In the genomic region with DNA sequence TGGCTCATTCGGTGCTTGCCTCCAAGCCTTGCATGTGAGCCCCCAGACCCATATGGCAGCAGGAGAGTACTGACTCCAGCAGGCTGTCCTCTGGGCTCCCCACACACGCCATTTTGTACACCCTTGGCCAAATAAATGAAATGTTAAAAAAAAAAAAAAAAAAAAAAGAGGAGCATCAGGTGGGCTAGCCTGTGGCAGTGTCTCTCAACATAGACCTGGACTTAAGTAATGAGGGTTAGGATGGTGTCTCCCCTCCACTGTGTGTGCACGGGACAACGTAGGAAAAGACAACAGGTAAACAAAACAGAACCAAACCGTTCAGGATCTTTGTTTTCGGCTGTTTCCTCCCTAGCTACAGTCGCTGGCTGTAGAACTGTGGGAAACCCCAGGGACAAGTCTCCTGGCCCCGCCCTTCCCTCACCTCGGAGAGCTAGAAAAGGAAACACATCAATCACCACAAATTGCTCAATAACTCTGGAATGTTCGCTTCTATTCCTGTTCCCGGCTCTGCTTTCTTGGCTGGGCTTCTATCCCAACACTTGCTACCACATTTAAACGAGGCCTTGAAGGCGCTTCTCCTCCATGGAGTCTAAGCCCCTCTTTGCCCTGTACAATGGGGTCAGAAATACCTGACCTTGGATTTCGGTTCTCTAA, we compare ENCODE assay signal across 8 mouse cellular contexts. TPM values are rescaled to one million over a fixed set of nuclear protein-coding genes. Genes with fewer than 3 reads are reported as not detected.
DNase-seq lines count a peak whose midpoint lies in the region; ATAC-seq lines count a peak whose summit lies in the region.

No protein-coding gene starts in this region.

- peak overlapping the region; percentile 41 for H3K4me2 ChIP-seq in embryonic facial prominence, embryonic 14.5 days (ENCODE audit: low read depth, low read length)
- H3K4me2 ChIP-seq in heart, embryonic 13.5 days, result peak overlapping the region; percentile 67

- WGBS in embryonic facial prominence, embryonic 14.5 days, result 38% methylated on average over 14 of the region's 14 CpGs
- 24% methylated on average over 14 of the region's 14 CpGs for WGBS in heart, embryonic 13.5 days
- WGBS in macrophage (ENCODE audit: missing documents), result 18% methylated on average over 14 of the region's 14 CpGs

- H3K36me3 ChIP-seq in embryonic facial prominence, embryonic 14.5 days (ENCODE audit: control insufficient read depth, insufficient read depth, low read length), result peaks cover 5% of the 10 kb centered on the region; the same call in 1 of the 2 replicates
- H3K36me3 ChIP-seq in heart, embryonic 13.5 days, result no peaks in the 10 kb centered on the region
- H3K36me3 ChIP-seq in macrophage (ENCODE audit: inconsistent target), result no peaks in the 10 kb centered on the region

- H3K4me3 ChIP-seq in embryonic facial prominence, embryonic 14.5 days (ENCODE audit: low read depth, low read length), result peak overlapping the region; percentile 3; the same call in 1 of the 2 replicates
- H3K4me3 ChIP-seq in heart, embryonic 13.5 days, result peak overlapping the region; percentile 35
- H3K4me3 ChIP-seq in macrophage (ENCODE audit: inconsistent target), result peak overlapping the region; percentile 37

- peak; percentile 68 for DNase-seq in ovary, adult 18-20 months (ENCODE audit: low spot score)
- DNase-seq in ovary, postnatal 14 days (ENCODE audit: low spot score), result no peak
- DNase-seq in embryonic facial prominence, embryonic 14.5 days (ENCODE audit: low spot score), result peak; percentile 82
- peak; percentile 85 for DNase-seq in kidney, postnatal 10 days
- no peak for DNase-seq in left cerebral cortex, adult 9 months (ENCODE audit: low spot score in 2 of 2)
- DNase-seq in layer of hippocampus, adult 9-10 months (ENCODE audit: low spot score), result no peak

- H3K4me1 ChIP-seq in embryonic facial prominence, embryonic 14.5 days (ENCODE audit: control insufficient read depth, insufficient read depth, low read length), result peaks cover 8% of the 10 kb centered on the region
- peaks cover 83% of the 10 kb centered on the region for H3K4me1 ChIP-seq in heart, embryonic 13.5 days

- no peak overlapping the region for H3K9ac ChIP-seq in embryonic facial prominence, embryonic 14.5 days (ENCODE audit: low read depth, low read length)
- H3K9ac ChIP-seq in heart, embryonic 13.5 days, result peak overlapping the region; percentile 74

- H3K27me3 ChIP-seq in embryonic facial prominence, embryonic 14.5 days (replicated peaks; ENCODE audit: control insufficient read depth, insufficient read depth, low read length), result no peaks in the 10 kb centered on the region
- H3K27me3 ChIP-seq in heart, embryonic 13.5 days (replicated peaks), result no peaks in the 10 kb centered on the region

- peak; percentile 17 for ATAC-seq in embryonic facial prominence, embryonic 14.5 days (ENCODE audit: low read depth)
- no peak for ATAC-seq in heart, embryonic 13.5 days (ENCODE audit: extremely low read depth, insufficient number of reproducible peaks, low FRiP score, low TSS enrichment)

- peaks cover 25% of the 10 kb centered on the region for H3K79me2 ChIP-seq in macrophage (ENCODE audit: inconsistent target)

- no peaks in the 10 kb centered on the region for H3K9me3 ChIP-seq in embryonic facial prominence, embryonic 14.5 days (ENCODE audit: control insufficient read depth, low read length)
- H3K9me3 ChIP-seq in heart, embryonic 13.5 days, result no peaks in the 10 kb centered on the region

- H3K27ac ChIP-seq in embryonic facial prominence, embryonic 14.5 days (replicated peaks; ENCODE audit: low read depth, low read length), result peak overlapping the region; percentile 72
- peak overlapping the region; percentile 100 for H3K27ac ChIP-seq in heart, embryonic 13.5 days (replicated peaks)
- H3K27ac ChIP-seq in macrophage, result peak overlapping the region; percentile 97

RNA-seq across cellular contexts. Expression of a gene that starts 0.7 kb away (rescaled TPM):
- polyA plus RNA-seq in embryonic facial prominence, embryonic 14.5 days (2014; fragmentation: Nextera tagmentation; extraction: Ambion mirVana), result 0.55 TPM in 1 of 2 replicates, not detected in the other
- 1.6 and 1.7 TPM in 2 replicates for polyA plus RNA-seq in heart, embryonic 13.5 days (2015; fragmentation: Nextera tagmentation; extraction: Ambion mirVana)
- total RNA-seq in macrophage (2018; cell fraction: chromatin; rRNA removed), result not detected
- under 1 TPM in 8 of 26 experiments, not detected in 18; 0.19 to 0.52 (median 0.36) TPM for total RNA-seq in macrophage (2018; cell fraction: cytosol; rRNA removed)
- not detected for total RNA-seq in macrophage (2018; cell fraction: nucleus; rRNA removed)
- polyA plus RNA-seq in macrophage (2018), result not detected in 3 replicates

RNA-seq across cellular contexts. Expression of a gene that starts 17.8 kb away (rescaled TPM):
- 8.9 and 11.0 TPM in 2 replicates for polyA plus RNA-seq in embryonic facial prominence, embryonic 14.5 days (2014; fragmentation: Nextera tagmentation; extraction: Ambion mirVana)
- polyA plus RNA-seq in heart, embryonic 13.5 days (2015; fragmentation: Nextera tagmentation; extraction: Ambion mirVana), result 33.5 and 36.1 TPM in 2 replicates
- total RNA-seq in macrophage (2018; cell fraction: chromatin; rRNA removed), result 100 to 1,000 TPM in 4 of 26 experiments, 10 to 100 TPM in 22; 12.2 to 172 (median 71.1) TPM
- 10 to 100 TPM; 19.2 to 53.8 (median 30.2) TPM for total RNA-seq in macrophage (2018; cell fraction: cytosol; rRNA removed)
- 10 to 100 TPM; 16.6 to 93.9 (median 44.1) TPM for total RNA-seq in macrophage (2018; cell fraction: nucleus; rRNA removed)
- 31.8 to 127 TPM (median 41.1 TPM) in 3 replicates for polyA plus RNA-seq in macrophage (2018)

RNA-seq across cellular contexts. Expression of a gene that starts 18.4 kb away (rescaled TPM):
- polyA plus RNA-seq in embryonic facial prominence, embryonic 14.5 days (2014; fragmentation: Nextera tagmentation; extraction: Ambion mirVana), result 160 and 166 TPM in 2 replicates
- polyA plus RNA-seq in heart, embryonic 13.5 days (2015; fragmentation: Nextera tagmentation; extraction: Ambion mirVana), result 156 and 165 TPM in 2 replicates
- total RNA-seq in macrophage (2018; cell fraction: chromatin; rRNA removed), result 100 to 1,000 TPM in 9 of 26 experiments, 10 to 100 TPM in 16, 1 to 10 TPM in 1; 8.8 to 741 (median 70.0) TPM
- total RNA-seq in macrophage (2018; cell fraction: cytosol; rRNA removed), result 100 to 1,000 TPM in 16 of 26 experiments, 10 to 100 TPM in 10; 12.9 to 504 (median 163) TPM
- 100 to 1,000 TPM in 11 of 26 experiments, 10 to 100 TPM in 15; 14.5 to 587 (median 82.2) TPM for total RNA-seq in macrophage (2018; cell fraction: nucleus; rRNA removed)
- 198 to 536 TPM (median 239 TPM) in 3 replicates for polyA plus RNA-seq in macrophage (2018)

RNA-seq across cellular contexts. Expression of a gene that starts 20.3 kb away (rescaled TPM):
- polyA plus RNA-seq in embryonic facial prominence, embryonic 14.5 days (2014; fragmentation: Nextera tagmentation; extraction: Ambion mirVana), result 2.7 and 3.0 TPM in 2 replicates
- polyA plus RNA-seq in heart, embryonic 13.5 days (2015; fragmentation: Nextera tagmentation; extraction: Ambion mirVana), result 6.5 and 8.1 TPM in 2 replicates
- total RNA-seq in macrophage (2018; cell fraction: chromatin; rRNA removed), result under 1 TPM in 1 of 26 experiments, not detected in 25; 0.32 TPM
- total RNA-seq in macrophage (2018; cell fraction: cytosol; rRNA removed), result under 1 TPM in 10 of 26 experiments, not detected in 16; 0.03 to 0.22 (median 0.09) TPM
- under 1 TPM in 2 of 26 experiments, not detected in 24; 0.29 to 0.31 TPM for total RNA-seq in macrophage (2018; cell fraction: nucleus; rRNA removed)
- 0.07 to 0.15 TPM in 2 of 3 replicates, not detected in the other for polyA plus RNA-seq in macrophage (2018)

RNA-seq across cellular contexts. Expression of a gene that starts 24.8 kb away (rescaled TPM):
- 9.1 and 10.1 TPM in 2 replicates for polyA plus RNA-seq in embryonic facial prominence, embryonic 14.5 days (2014; fragmentation: Nextera tagmentation; extraction: Ambion mirVana)
- 4.6 and 5.2 TPM in 2 replicates for polyA plus RNA-seq in heart, embryonic 13.5 days (2015; fragmentation: Nextera tagmentation; extraction: Ambion mirVana)
- total RNA-seq in macrophage (2018; cell fraction: chromatin; rRNA removed), result 10 to 100 TPM in 3 of 26 experiments, 1 to 10 TPM in 21, under 1 TPM in 2; 0.50 to 15.7 (median 3.9) TPM
- total RNA-seq in macrophage (2018; cell fraction: cytosol; rRNA removed), result 10 to 100 TPM in 7 of 26 experiments, 1 to 10 TPM in 19; 4.2 to 11.2 (median 7.2) TPM
- 10 to 100 TPM in 2 of 26 experiments, 1 to 10 TPM in 24; 2.0 to 12.9 (median 4.6) TPM for total RNA-seq in macrophage (2018; cell fraction: nucleus; rRNA removed)
- polyA plus RNA-seq in macrophage (2018), result 7.5 to 9.5 TPM (median 8.3 TPM) in 3 replicates

Comparison
In these comparisons a context has a peak if more than half of its experiments do, and no peak if none do; other contexts are left out.
1. DNase-seq: peak in ovary, adult 18-20 months (single experiment), embryonic facial prominence, embryonic 14.5 days (single experiment) and kidney, postnatal 10 days (single experiment); none in ovary, postnatal 14 days (single experiment), left cerebral cortex, adult 9 months (0 of 2) and layer of hippocampus, adult 9-10 months (single experiment).
2. Peak in every context shown above with its lines, with median percentiles within 50 percentile points of each other: H3K27ac ChIP-seq and H3K4me3 ChIP-seq.